Mouse (Mus musculus) intestine, postnatal 0 days (tissue): ENCODE results near the gene Ahrr. TPM values are rescaled to one million over a fixed set of nuclear protein-coding genes. Genes with fewer than 3 reads are reported as not detected.

Experiments used
- ATAC-seq: fragments of 200-750 bp; cut with Nextera tagmentation; 2 replicates; pipeline ENCODE4 v1.8.0; 2017; ENCODE audit warnings: mild to moderate bottlenecking, moderate TSS enrichment, moderate library complexity
- H3K27ac ChIP-seq: fragments of 300-500 bp; sonication (generic); 2 replicates; pipeline ENCODE4 v1.5.1; 2014; ENCODE audit warnings: mild to moderate bottlenecking, low read depth, low read length, moderate library complexity
- H3K27me3 ChIP-seq: fragments of 300-500 bp; sonication (generic); replicated peaks from 2 replicates; pipeline ENCODE4 v1.6.1; 2014; ENCODE audit warnings: low read length, mixed read lengths; ENCODE audit not compliant: control insufficient read depth, insufficient read depth
- H3K36me3 ChIP-seq: fragments of 300-500 bp; sonication (generic); 2 replicates; pipeline ENCODE4 v1.6.1; 2014; ENCODE audit warnings: mild to moderate bottlenecking, moderate library complexity; ENCODE audit not compliant: control insufficient read depth, insufficient read depth
- H3K4me1 ChIP-seq: fragments of 300-500 bp; sonication (generic); replicated peaks from 2 replicates; pipeline ENCODE4 v1.6.1; 2014; ENCODE audit warnings: antibody characterized with exemption, low read length, mixed read lengths; ENCODE audit not compliant: control insufficient read depth, insufficient read depth
- H3K4me2 ChIP-seq: fragments of 300-500 bp; sonication (generic); replicated peaks from 2 replicates; pipeline ENCODE4 v1.6.1; 2014; ENCODE audit warnings: low read depth, mild to moderate bottlenecking, moderate library complexity
- H3K4me3 ChIP-seq: fragments of 300-500 bp; sonication (generic); 2 replicates; pipeline ENCODE4 v1.5.1; 2014; ENCODE audit warnings: low read depth, low read length
- H3K9ac ChIP-seq: fragments of 300-500 bp; sonication (generic); 2 replicates; pipeline ENCODE4 v1.6.1; 2014; ENCODE audit warnings: mild to moderate bottlenecking, low read depth, low read length
- H3K9me3 ChIP-seq: fragments of 300-500 bp; sonication (generic); 2 replicates; pipeline ENCODE4 v1.6.1; 2016; ENCODE audit warnings: mixed run types; ENCODE audit not compliant: control insufficient read depth
- CTCF ChIP-seq: sonication (generic); IDR thresholded peaks from 2 replicates; pipeline ENCODE4 v1.5.1; 2016; ENCODE audit warnings: low read depth, mild to moderate bottlenecking, control low read depth, antibody characterized with exemption, moderate library complexity
- WGBS: fragments of 180-500 bp; shearing (Covaris S2); extraction: QIAGEN DNeasy Blood & Tissue Kit; methylation state at CpG from one replicate; pipeline ENCODE4 v1.1.7; 2014; 5-methylcytosine and 5-hydroxymethylcytosine counted together
- polyA plus RNA-seq: library from polyadenylated mRNA; unstranded; fragments of >200 nt; fragmentation: Nextera tagmentation; extraction: Ambion mirVana; gene quantifications from 2 replicates; pipeline ENCODE4 v1.2.1, GENCODE M21; 2015

Gene Ahrr
- polyA plus RNA-seq, result 0.21 and 0.50 TPM in 2 replicates

DNA sequence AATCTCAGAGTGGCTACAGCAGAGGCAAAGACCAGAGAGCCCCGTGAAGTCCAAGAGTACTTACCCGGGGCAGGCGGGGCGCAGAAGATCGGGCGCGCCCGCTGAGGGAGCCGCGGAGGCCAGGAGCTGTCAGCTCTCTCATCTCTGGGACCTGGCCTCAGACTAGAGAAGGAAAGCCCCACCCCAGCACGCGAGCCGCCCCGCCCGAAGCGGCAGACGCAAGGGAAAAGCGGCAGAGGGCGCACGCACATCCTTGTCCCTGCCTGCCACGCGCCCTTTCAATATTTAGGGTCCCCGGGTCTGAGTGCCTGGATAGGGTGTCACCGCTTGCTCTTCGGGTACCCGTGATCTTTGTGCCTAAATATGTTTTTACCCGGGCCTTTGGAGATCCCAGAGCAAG, at the start of gene Ahrr:
TSS of gene Ahrr (minus strand) at position 165 of the 400 bp plus-strand sequence.
- Histone ChIP-seq H3K36me3 (no peaks in the 10 kb centered on the region), H3K4me1 (0 out of 2 replicates have a peak, but pooled peaks cover 4% of the 10 kb centered on the region), H3K4me2 (peak within 1 kb of the TSS; percentile 64), H3K9me3 (no peaks in the 10 kb centered on the region), H3K27me3 (no peaks in the 10 kb centered on the region), H3K9ac (no peak within 1 kb of the TSS), H3K27ac (no peak within 1 kb of the TSS), H3K4me3 (peak within 1 kb of the TSS; percentile 18; the same call in 1 of the 2 replicates)
- 1% methylated on average over 27 of the region's 27 CpGs for WGBS
- TF ChIP-seq CTCF, result peak; percentile 73
- ATAC-seq, result peak; percentile 57; the same call in 1 of the 2 replicates

DNA sequence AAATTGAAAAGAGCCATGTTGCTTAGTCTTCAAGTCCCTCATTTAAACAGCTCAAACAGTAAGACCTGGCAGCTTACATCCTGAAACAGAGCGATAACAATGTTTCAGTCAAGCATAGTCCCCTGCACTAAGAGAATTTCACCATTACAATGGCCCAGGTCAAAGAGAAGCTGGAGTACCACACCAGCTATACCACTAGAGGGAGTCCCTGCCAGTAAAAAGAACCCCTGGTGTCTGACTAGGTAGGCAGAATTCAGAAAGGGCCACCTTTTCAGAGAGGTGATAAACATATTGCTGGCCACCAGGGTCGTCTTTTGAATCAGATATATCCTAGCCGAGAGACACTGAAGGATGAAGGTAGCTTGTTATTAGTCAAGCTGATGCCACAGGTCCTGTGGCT, 48.9 kb upstream of the Ahrr start:
- no peak overlapping the region for H3K27ac ChIP-seq
- peak; percentile 63 for ATAC-seq

DNA sequence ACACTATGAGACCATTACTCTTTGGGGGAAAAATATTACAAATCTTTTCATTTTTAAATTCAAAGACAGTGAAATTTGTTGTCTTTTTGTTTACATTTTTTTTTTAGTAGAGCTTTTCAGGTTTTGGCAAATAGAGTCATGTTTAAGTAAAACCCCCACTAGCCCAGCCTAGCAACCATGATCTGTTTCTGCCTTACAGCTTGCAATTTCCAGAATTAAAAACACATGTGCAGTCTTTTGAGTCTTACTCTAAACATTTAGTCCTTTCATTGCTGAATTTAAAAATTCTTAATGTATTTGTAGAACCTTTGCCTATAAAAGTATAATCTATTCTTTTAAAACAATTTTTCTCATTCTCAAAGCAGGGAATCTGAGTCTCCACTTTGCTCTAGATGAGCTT, 37.2 kb upstream of the Ahrr start:
- TF ChIP-seq CTCF, result no peak
- ATAC-seq, result no peak
- Histone ChIP-seq H3K4me3 (no peak overlapping the region), H3K4me1 (no peaks in the 10 kb centered on the region), H3K9me3 (no peaks in the 10 kb centered on the region), H3K27ac (no peak overlapping the region), H3K4me2 (no peak overlapping the region), H3K27me3 (no peaks in the 10 kb centered on the region), H3K9ac (no peak overlapping the region), H3K36me3 (peaks cover 78% of the 10 kb centered on the region)

More for the DNA sequence above, 48.9 kb upstream of the Ahrr start:
- no peaks in the 10 kb centered on the region for H3K27me3 ChIP-seq
- H3K36me3 ChIP-seq, result peaks cover 57% of the 10 kb centered on the region
- H3K9me3 ChIP-seq, result no peaks in the 10 kb centered on the region
- H3K4me3 ChIP-seq, result no peak overlapping the region
- peak; percentile 86 for TF ChIP-seq CTCF
- H3K4me1 ChIP-seq, result no peaks in the 10 kb centered on the region
- 36% methylated on average over 3 of the region's 3 CpGs for WGBS
- no peak overlapping the region for H3K4me2 ChIP-seq
- H3K9ac ChIP-seq, result no peak overlapping the region

DNA sequence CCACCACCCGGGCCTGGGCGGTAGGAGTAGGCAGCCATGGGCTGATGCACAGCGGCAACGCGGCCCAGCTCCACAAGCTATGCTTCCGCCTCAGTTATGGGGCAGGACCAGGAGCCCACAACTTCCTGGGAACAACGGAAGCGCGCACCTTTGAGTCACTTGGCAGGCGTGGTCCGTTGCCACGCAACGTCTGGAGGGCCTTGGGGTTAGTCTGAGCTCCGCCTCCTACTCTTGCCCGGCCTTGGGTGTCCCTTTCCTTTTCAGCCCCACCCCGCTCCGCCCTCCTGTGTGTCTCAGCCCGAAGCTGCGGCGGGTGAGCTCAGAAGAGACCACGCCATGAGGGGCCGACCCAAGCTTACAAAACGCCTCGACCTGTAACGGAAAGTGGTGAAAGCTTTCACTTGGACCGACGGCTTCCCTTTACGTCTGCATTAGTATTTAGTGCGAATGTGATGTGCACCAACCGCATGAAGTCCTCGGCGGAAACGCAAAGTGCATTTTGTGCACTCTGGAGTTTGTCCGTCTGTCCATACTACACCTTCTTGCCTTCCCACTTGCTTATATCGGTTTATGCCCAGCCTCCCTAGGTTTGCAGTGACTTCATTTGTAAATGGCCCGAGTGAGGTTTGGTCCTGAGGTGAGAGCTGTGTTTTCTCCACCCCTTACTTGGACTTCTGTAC, 25.2 kb upstream of the Ahrr start, which contains the start of gene Pdcd6:
TSS of gene Pdcd6 (minus strand) at position 411 of the 680 bp plus-strand sequence.
- H3K9ac ChIP-seq, result peak within 1 kb of the TSS; percentile 88
- peak; percentile 98 for ATAC-seq

DNA sequence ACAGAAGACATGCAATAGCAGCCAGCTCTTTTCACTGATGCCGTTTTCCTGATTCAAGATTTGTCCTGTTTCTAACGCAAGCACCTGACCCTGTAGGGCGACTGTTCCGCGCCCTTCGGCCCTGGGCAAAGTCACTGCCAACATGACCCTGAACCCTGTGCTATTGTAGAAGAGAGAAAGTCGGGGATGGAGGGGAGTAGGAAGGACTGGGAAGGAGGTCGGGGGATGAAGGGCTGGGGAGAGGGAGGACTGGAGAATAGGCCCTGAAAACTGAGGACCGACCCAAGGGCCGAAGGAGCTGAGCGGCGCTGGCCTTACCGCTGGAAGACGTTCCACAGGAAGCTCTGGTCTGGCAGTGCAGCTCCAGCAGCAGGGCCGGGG, 24.6 kb upstream of the Ahrr start:
- peak overlapping the region; percentile 79 for H3K4me2 ChIP-seq
- peaks cover 25% of the 10 kb centered on the region for H3K36me3 ChIP-seq
- peak overlapping the region; percentile 92 for H3K4me3 ChIP-seq
- WGBS, result 2% methylated on average over 15 of the region's 15 CpGs
- TF ChIP-seq CTCF, result no peak
- peak; percentile 65 for ATAC-seq
- H3K4me1 ChIP-seq, result no peaks in the 10 kb centered on the region
- H3K27ac ChIP-seq, result peak overlapping the region; percentile 96
- no peaks in the 10 kb centered on the region for H3K27me3 ChIP-seq
- H3K9me3 ChIP-seq, result no peaks in the 10 kb centered on the region
- peak overlapping the region; percentile 88 for H3K9ac ChIP-seq

More for the DNA sequence above, 25.2 kb upstream of the Ahrr start, which contains the start of gene Pdcd6:
- H3K4me2 ChIP-seq, result peak within 1 kb of the TSS; percentile 79
- H3K27ac ChIP-seq, result peak within 1 kb of the TSS; percentile 96
- WGBS, result under 1% methylated on average over 31 of the region's 36 CpGs
- no peaks in the 10 kb centered on the region for H3K4me1 ChIP-seq
- no peaks in the 10 kb centered on the region for H3K9me3 ChIP-seq
- H3K36me3 ChIP-seq, result peaks cover 30% of the 10 kb centered on the region
- no peaks in the 10 kb centered on the region for H3K27me3 ChIP-seq
- TF ChIP-seq CTCF, result no peak
- peak within 1 kb of the TSS; percentile 92 for H3K4me3 ChIP-seq

DNA sequence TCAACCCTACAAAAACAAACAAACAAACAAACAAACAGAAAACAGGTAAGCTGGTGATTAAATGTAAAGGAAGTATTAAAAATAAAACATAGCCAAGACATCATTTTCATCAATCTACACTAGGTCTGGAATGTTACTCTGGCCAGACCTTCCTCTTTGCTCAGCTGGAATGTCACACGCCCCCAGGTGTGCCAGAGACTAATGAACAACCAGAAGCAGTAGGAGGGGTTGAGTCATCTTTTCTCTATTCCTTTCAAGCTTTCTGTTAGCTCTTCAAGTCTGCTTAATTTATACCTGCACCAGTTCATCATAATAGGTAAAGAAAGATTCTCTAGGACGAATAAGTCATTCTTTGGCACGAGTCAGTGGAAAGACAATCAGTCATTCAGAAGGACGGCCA, 24.3 kb upstream of the Ahrr start:
- no peaks in the 10 kb centered on the region for H3K4me1 ChIP-seq
- H3K9ac ChIP-seq, result peak overlapping the region; percentile 88
- H3K4me2 ChIP-seq, result peak overlapping the region; percentile 79
- ATAC-seq, result no peak
- H3K4me3 ChIP-seq, result peak overlapping the region; percentile 92
- peaks cover 21% of the 10 kb centered on the region for H3K36me3 ChIP-seq
- H3K27me3 ChIP-seq, result no peaks in the 10 kb centered on the region
- peak overlapping the region; percentile 96 for H3K27ac ChIP-seq
- no peaks in the 10 kb centered on the region for H3K9me3 ChIP-seq
- TF ChIP-seq CTCF, result no peak
- 18% methylated on average over 4 of the region's 4 CpGs for WGBS
